Comparison of ENCODE assay signal across 8 mouse cellular contexts in genomic region chr15:11398676-11399350, GRCm38 (mm10). TPM values are rescaled to one million over a fixed set of nuclear protein-coding genes. Genes with fewer than 3 reads are reported as not detected.
DNase-seq lines count a peak whose midpoint lies in the region; ATAC-seq lines count a peak whose summit lies in the region.

No protein-coding gene starts in this region.

- peak overlapping the region; percentile 84 for H3K4me2 ChIP-seq in neural tube, embryonic 11.5 days (ENCODE audit: low read depth)
- H3K4me2 ChIP-seq in intestine, embryonic 14.5 days (ENCODE audit: low read length), result peak overlapping the region; percentile 77
- H3K4me2 ChIP-seq in midbrain, embryonic 15.5 days, result peak overlapping the region; percentile 80

- ATAC-seq in neural tube, embryonic 11.5 days (ENCODE audit: insufficient read depth, low FRiP score, low TSS enrichment), result no peak
- ATAC-seq in intestine, embryonic 14.5 days (replicated peaks; ENCODE audit: low FRiP score, low TSS enrichment, low read depth), result no peak
- ATAC-seq in midbrain, embryonic 15.5 days (replicated peaks), result no peak

- H3K9ac ChIP-seq in neural tube, embryonic 11.5 days (ENCODE audit: low read length), result peak overlapping the region; percentile 82
- peak overlapping the region; percentile 61 for H3K9ac ChIP-seq in intestine, embryonic 14.5 days (ENCODE audit: low read length)
- H3K9ac ChIP-seq in midbrain, embryonic 15.5 days, result peak overlapping the region; percentile 93

- H3K9me3 ChIP-seq in neural tube, embryonic 11.5 days (ENCODE audit: control insufficient read depth, low read length), result no peaks in the 10 kb centered on the region
- H3K9me3 ChIP-seq in intestine, embryonic 14.5 days (ENCODE audit: control insufficient read depth, low read length), result no peaks in the 10 kb centered on the region
- H3K9me3 ChIP-seq in midbrain, embryonic 15.5 days, result no peaks in the 10 kb centered on the region

- DNase-seq in neural tube, embryonic 11.5 days (ENCODE audit: low spot score), result no peak
- DNase-seq in neural tube, embryonic 10.5 days (ENCODE audit: extremely low spot score, low spot score), result no peak
- DNase-seq in cerebellum, adult 9-11 months, result peak; percentile 29
- peak; percentile 54 for DNase-seq in intestine, embryonic 14.5 days (ENCODE audit: low spot score)
- no peak for DNase-seq in frontal cortex, postnatal 14 days (ENCODE audit: low spot score in 2 of 2)
- DNase-seq in retina, postnatal 1 day, result no peak
- no peak for DNase-seq in gastrocnemius, adult 8-10 months (ENCODE audit: low spot score in 2 of 2)

- H3K36me3 ChIP-seq in neural tube, embryonic 11.5 days (ENCODE audit: control insufficient read depth, insufficient read depth, low read length), result peaks cover 5% of the 10 kb centered on the region; the same call in 1 of the 2 replicates
- peaks cover 19% of the 10 kb centered on the region for H3K36me3 ChIP-seq in intestine, embryonic 14.5 days (ENCODE audit: control insufficient read depth, insufficient read depth, low read length)
- H3K36me3 ChIP-seq in midbrain, embryonic 15.5 days (replicated peaks), result 0 out of 2 replicates have a peak, but pooled peaks cover 4% of the 10 kb centered on the region

- peak overlapping the region; percentile 85 for H3K4me3 ChIP-seq in neural tube, embryonic 11.5 days (ENCODE audit: low read depth, low read length)
- peak overlapping the region; percentile 67 for H3K4me3 ChIP-seq in intestine, embryonic 14.5 days (ENCODE audit: low read depth, low read length)
- H3K4me3 ChIP-seq in midbrain, embryonic 15.5 days, result peak overlapping the region; percentile 88

- 8% methylated on average over 10 of the region's 10 CpGs for WGBS in neural tube, embryonic 11.5 days
- WGBS in intestine, embryonic 14.5 days, result 5% methylated on average over 10 of the region's 10 CpGs
- 7% methylated on average over 10 of the region's 10 CpGs for WGBS in midbrain, embryonic 15.5 days

- no peak overlapping the region for H3K27ac ChIP-seq in neural tube, embryonic 11.5 days (ENCODE audit: low read depth, low read length)
- H3K27ac ChIP-seq in intestine, embryonic 14.5 days (ENCODE audit: low read depth), result no peak overlapping the region
- H3K27ac ChIP-seq in midbrain, embryonic 15.5 days, result peak overlapping the region; percentile 72; the same call in 1 of the 2 replicates

- H3K4me1 ChIP-seq in neural tube, embryonic 11.5 days (ENCODE audit: control insufficient read depth, insufficient read depth, low read length), result peaks cover 7% of the 10 kb centered on the region; the same call in 1 of the 2 replicates
- peaks cover 11% of the 10 kb centered on the region for H3K4me1 ChIP-seq in intestine, embryonic 14.5 days (replicated peaks; ENCODE audit: control insufficient read depth, insufficient read depth, low read length)
- H3K4me1 ChIP-seq in midbrain, embryonic 15.5 days, result peaks cover 19% of the 10 kb centered on the region

- no peaks in the 10 kb centered on the region for H3K27me3 ChIP-seq in neural tube, embryonic 11.5 days (ENCODE audit: control insufficient read depth, insufficient read depth, low read length)
- H3K27me3 ChIP-seq in intestine, embryonic 14.5 days (replicated peaks; ENCODE audit: control insufficient read depth, insufficient read depth, low read length), result no peaks in the 10 kb centered on the region
- 0 out of 2 replicates have a peak, but pooled peaks cover 4% of the 10 kb centered on the region for H3K27me3 ChIP-seq in midbrain, embryonic 15.5 days (replicated peaks)

RNA-seq across cellular contexts. Expression of gene Tars, which starts 0.7 kb away (rescaled TPM):
- 88.9 and 89.8 TPM in 2 replicates for polyA plus RNA-seq in neural tube, embryonic 11.5 days (2014; fragmentation: Nextera tagmentation; extraction: Ambion mirVana)
- polyA plus RNA-seq in intestine, embryonic 14.5 days (2014; fragmentation: Nextera tagmentation; extraction: Ambion mirVana), result 67.5 and 74.3 TPM in 2 replicates
- 47.3 and 47.9 TPM in 2 replicates for polyA plus RNA-seq in midbrain, embryonic 15.5 days (2015; fragmentation: Nextera tagmentation; extraction: Ambion mirVana)
- 10 to 100 TPM; 26.8 to 38.4 (median 35.0) TPM for total RNA-seq in gastrocnemius, adult 8-10 months (2022)

Comparison
In these comparisons a context has a peak if more than half of its experiments do, and no peak if none do; other contexts are left out.
1. DNase-seq: peak in cerebellum, adult 9-11 months (single experiment) and intestine, embryonic 14.5 days (single experiment); none in neural tube, embryonic 11.5 days (single experiment), neural tube, embryonic 10.5 days (single experiment), frontal cortex, postnatal 14 days (0 of 2), retina, postnatal 1 day (single experiment) and gastrocnemius, adult 8-10 months (0 of 2).
2. Peak in every context shown above with its lines, with median percentiles within 50 percentile points of each other: H3K4me2 ChIP-seq, H3K4me3 ChIP-seq and H3K9ac ChIP-seq.